Mouse (Mus musculus): ENCODE measurements around the gene Ptch2. TPM values are rescaled to one million over a fixed set of nuclear protein-coding genes. Genes with fewer than 3 reads are reported as not detected.
A peak's percentile ranks its signal among the peaks of the same experiment; 100 is the strongest.

Ptch2 gene
- total RNA-seq (2021): 1 to 10 TPM in 1 of 2 experiments, under 1 TPM in 1; 0.61 to 1.5 TPM
- long read RNA-seq, experiment 1, partial matches to known transcripts: 1 of 1 reads
- long read RNA-seq, experiment 1, other reads (novel, unspliced or antisense): 0 of 1 reads
- long read RNA-seq, experiment 2: 0 reads

GRCm38 (mm10) chr4:117095551-117096452, at the start of gene Ptch2:
Ptch2 (plus strand) TSS chr4:117096075.
- intact Hi-C loops (cut with DNase I): no loop called here
- DNase-seq: peak; percentile 60 to 61

DNA sequence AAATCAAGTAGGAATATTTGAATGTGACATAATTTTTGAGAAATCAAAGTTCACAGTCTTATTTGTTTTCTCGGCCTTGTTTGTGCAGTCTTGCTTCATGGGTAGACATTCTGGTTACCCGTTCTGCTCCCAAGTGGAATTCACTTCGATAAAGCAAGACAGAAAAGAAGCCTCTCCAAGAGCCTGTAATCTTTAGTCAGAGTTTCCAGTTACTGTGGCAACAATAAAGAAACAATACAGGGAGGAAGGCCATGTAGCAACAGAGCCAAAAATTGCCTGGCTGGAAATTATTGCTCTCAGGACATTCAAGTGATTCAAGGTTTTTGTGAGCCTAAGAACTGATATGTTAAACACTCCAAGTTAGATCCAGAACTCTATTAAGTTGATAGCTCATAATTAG, 47.0 kb upstream of the Ptch2 start:
- intact Hi-C loops (cut with DNase I): no loop called here
- DNase-seq: no peak

DNA sequence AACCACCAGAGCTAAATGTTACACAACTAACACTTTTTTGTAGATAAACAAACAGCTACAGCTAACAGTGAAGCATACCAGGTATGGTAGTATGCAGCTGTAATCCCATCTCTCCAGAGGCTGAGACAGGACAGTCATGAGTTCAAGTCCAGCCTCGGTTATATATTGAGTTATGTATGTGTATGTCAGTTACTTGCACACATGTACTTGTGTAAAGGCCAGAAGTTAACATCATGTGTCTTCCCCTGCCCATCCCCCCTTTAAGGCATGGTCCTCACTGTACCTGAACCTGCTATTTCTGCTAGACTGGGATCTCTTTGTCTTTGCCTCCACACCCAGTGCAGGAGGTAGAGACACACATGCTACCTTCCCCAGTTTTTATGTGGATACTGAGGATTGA, 46.4 kb upstream of the Ptch2 start:
- DNase-seq: no peak
- intact Hi-C loops (cut with DNase I): no loop called here

DNA sequence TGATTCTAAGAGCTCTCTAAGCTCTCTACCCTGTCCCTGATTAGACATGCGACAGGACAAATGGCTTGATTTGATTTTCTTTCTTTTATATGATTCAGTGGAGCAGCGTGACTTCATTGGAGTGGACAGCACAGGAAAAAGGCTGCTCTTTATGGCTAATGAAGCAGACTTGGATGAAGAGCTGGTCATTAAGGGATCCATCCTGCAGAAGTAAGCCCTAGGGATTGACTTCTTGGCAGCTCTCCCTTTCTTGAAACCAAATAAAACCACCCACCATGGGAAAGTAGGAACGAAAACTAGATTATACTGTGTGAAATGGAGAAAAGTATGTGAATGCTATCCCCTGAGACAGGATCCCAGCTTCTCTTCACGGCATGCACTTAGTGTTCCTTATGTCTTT, 43.2 kb upstream of the Ptch2 start:
- intact Hi-C loops (cut with DNase I): no loop called here

DNA sequence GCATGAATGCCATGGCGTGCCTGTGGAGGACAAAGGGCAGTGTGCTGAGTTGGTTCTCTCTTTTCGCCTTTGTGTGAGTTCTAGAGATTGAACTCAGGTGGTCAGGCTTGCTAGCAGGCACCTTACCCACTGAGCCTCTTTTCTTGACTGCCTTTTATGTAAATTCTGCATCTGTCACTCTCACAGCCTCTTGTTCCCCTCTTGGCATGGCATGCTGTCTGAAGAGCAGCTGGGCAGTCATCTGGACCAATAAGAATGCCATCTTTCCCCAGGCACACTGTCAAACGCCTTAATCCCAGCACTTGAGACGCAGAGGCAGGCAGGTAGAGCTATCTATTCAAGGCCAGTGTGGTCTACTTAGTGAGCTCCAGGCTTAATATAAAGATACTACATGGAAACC, 41.9 kb upstream of the Ptch2 start:
- intact Hi-C loops (cut with DNase I): no loop called here
- no peak for DNase-seq

More for the DNA sequence above, 43.2 kb upstream of the Ptch2 start:
- peak in 1 of 2 experiments; percentile 10 for DNase-seq

GRCm38 (mm10) chr4:117056102-117056501, 39.8 kb upstream of the Ptch2 start:
- no peak for DNase-seq
- intact Hi-C loops (cut with DNase I): no loop called here

- DNase-seq: no peak
- intact Hi-C loops (cut with DNase I): no loop called here
Measured at GRCm38 (mm10) chr4:117056514-117056913, 39.4 kb upstream of the Ptch2 start.

GRCm38 (mm10) chr4:117058512-117058911, 37.4 kb upstream of the Ptch2 start:
- intact Hi-C loops (cut with DNase I): no loop called here
- no peak for DNase-seq

- intact Hi-C loops (cut with DNase I): no loop called here
- no peak for DNase-seq
Measured at GRCm38 (mm10) chr4:117062700-117063390, 33.0 kb upstream of the Ptch2 start.

- DNase-seq: no peak
- intact Hi-C loops (cut with DNase I): no loop called here
Measured at GRCm38 (mm10) chr4:117068035-117068434, 27.8 kb upstream of the Ptch2 start.

DNA sequence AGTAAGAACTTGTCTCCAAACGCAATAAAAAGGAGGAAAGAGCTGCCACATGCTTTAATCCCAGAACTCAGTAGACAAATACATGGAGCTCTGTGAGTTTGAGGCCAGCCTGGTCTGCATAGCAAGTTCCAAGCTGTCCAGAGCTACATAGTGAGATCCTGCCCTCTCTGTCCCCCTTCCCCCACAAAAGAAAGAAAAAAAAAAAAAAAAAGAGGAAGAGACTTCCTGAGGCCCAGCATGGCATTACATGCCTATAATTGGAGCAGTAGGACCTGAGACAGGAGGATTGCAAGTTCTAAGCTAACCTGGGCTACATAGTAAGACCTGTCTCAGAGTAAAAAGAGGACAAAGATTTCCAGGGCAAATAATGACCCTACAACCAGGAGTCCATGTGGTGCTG, 26.2 kb upstream of the Ptch2 start:
- no peak for DNase-seq
- intact Hi-C loops (cut with DNase I): no loop called here

DNA sequence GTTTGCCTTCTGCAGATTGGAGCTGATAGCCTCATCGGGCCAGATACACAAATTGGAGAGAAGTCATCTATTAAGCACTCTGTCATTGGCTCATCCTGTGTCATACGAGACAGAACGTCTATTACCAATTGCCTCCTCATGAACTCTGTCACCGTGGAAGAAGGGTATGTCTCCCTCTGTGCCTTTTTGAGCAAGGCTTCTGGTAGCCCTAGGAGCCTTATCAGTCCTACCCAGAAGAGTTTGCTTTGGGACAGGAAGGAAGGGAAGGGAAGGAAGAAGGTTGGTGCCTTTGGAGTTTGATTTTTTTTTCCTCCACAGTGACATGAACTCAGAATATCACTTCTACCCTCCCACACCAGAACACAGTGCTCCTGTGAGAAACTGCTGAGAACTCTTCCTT, 25.3 kb upstream of the Ptch2 start:
- intact Hi-C loops (cut with DNase I): no loop called here
- DNase-seq: no peak

GRCm38 (mm10) chr4:117071183-117071582, 24.7 kb upstream of the Ptch2 start:
- DNase-seq: no peak
- intact Hi-C loops (cut with DNase I): no loop called here

DNA sequence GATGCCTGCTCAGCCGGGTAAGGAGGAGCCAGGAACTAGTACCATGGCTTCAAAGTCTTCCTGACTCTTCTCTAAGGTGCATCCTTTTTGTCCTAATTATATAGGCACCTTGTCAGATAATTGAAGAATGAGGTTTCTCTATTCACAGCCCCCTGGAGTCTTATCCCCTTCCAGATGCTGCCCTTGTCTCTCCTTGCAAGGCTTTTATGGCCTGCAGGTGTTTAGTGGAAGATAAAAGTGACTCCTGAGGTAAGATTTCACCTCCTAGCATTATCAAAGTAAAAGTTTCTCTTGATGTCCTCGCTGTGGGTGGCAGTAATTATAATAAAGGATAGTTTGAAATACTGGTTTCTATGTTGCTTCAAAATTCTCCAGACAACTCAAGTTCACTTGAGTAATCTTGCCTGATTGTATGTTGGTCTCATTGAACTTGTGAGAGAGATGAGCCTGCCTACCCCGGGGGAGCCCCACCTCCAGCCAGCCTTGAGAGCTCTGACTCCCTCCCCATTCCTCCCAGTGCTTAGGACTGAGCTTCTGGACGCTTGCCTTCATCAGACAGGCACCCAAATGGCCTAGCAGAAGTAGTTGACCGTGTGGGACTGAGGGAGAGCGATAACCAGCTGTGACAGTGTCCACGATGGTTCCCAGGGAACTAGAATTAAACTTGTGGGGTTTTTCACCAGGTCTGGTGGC, 7.8 kb upstream of the Ptch2 start:
- intact Hi-C loops (cut with DNase I): no loop called here
- DNase-seq: no peak

- no peak for DNase-seq
- intact Hi-C loops (cut with DNase I): no loop called here
Measured at GRCm38 (mm10) chr4:117090586-117090985, 5.3 kb upstream of the Ptch2 start.

DNA sequence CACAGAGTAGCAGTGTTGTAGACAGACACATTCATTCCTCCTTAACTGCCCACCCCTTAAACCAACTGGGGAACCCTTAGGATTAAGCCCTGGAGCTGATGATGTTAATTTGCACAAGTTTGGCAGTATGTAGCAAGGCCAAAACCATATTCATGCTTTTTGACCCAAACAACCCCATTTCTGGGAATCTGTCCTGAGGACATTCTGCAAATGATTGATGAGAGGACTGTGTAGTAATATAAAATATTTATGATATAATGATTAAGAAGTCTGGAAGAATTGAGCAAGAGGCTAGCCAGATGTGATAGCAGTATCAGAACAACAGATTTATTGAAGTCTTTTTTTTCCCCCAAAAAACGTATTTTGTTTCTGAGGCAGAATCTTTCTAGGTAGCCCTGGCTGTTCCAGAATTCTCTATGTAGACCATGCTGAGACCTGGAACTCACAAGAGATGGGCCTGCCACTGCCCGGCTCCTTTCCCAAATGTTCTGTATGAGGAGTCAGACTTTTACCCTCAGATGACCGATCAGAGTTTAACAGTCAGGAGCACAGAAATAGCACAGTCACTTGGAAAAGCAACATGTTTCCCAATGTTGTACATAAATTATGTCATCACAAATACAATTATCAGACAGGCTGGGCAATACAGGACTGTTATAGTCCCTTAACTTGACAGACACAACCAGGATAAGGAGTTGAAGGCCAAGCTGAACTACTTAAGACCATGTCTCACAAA, 1.1 kb upstream of the Ptch2 start:
- DNase-seq: no peak
- intact Hi-C loops (cut with DNase I): no loop called here

GRCm38 (mm10) chr4:117096666-117097065, 791 bp downstream of the Ptch2 start:
- intact Hi-C loops (cut with DNase I): no loop called here
- no peak for DNase-seq

- DNase-seq: no peak
- intact Hi-C loops (cut with DNase I): no loop called here
Measured at GRCm38 (mm10) chr4:117097969-117098763, 2.3 kb downstream of the Ptch2 start.

GRCm38 (mm10) chr4:117098764-117099036, 2.8 kb downstream of the Ptch2 start:
- no peak for DNase-seq
- intact Hi-C loops (cut with DNase I): no loop called here

- intact Hi-C loops (cut with DNase I): no loop called here
- DNase-seq: no peak
Measured at GRCm38 (mm10) chr4:117100036-117100435, 4.2 kb downstream of the Ptch2 start.
